Mouse (Mus musculus) thymus, adult 2 months (tissue): ENCODE measurements around the gene Opa3.

ENCODE experiments used
- CTCF ChIP-seq: fragments of 200-500 bp; IDR thresholded peaks from 2 replicates; pipeline ENCODE4 v1.5.1; 2012; ENCODE audit warnings: mild to moderate bottlenecking, control low read depth, low read length, moderate library complexity, borderline replicate concordance; ENCODE audit not compliant: control insufficient read depth, poor library complexity, insufficient read depth; ENCODE audit errors: extremely low read depth
- POLR2A ChIP-seq: fragments of 200-500 bp; IDR thresholded peaks from 2 replicates; pipeline ENCODE4 v1.6.1; 2012; ENCODE audit warnings: mild to moderate bottlenecking, low read length, control low read depth, moderate library complexity; ENCODE audit not compliant: control insufficient read depth, poor library complexity, insufficient read depth; ENCODE audit errors: extremely low read depth

GRCm38 (mm10) chr7:19239986-19240385, 11.9 kb downstream of the Opa3 start:
- TF ChIP-seq CTCF (no peak), POLR2A (no peak)
